Mouse (Mus musculus) embryonic fibroblast, embryonic 13.5 days (primary cell): ENCODE measurements at regions not wholly inside any gene's neighbourhood (a gene's known extent, or its start where the extent isn't known, plus 50 kb on each side); places are given as distances from the start of the nearest gene placed in this dataset.

Experiments used
- CTCF ChIP-seq: IDR thresholded peaks from 2 replicates; pipeline ENCODE4 v1.5.1; 2011; ENCODE audit warnings: mild to moderate bottlenecking, control low read depth, low read length, moderate library complexity, borderline replicate concordance; ENCODE audit not compliant: insufficient read depth
- POLR2A ChIP-seq: IDR thresholded peaks from 2 replicates; pipeline ENCODE4 v1.6.1; 2011; ENCODE audit warnings: low read depth, mild to moderate bottlenecking, control low read depth, low read length, moderate library complexity

DNA sequence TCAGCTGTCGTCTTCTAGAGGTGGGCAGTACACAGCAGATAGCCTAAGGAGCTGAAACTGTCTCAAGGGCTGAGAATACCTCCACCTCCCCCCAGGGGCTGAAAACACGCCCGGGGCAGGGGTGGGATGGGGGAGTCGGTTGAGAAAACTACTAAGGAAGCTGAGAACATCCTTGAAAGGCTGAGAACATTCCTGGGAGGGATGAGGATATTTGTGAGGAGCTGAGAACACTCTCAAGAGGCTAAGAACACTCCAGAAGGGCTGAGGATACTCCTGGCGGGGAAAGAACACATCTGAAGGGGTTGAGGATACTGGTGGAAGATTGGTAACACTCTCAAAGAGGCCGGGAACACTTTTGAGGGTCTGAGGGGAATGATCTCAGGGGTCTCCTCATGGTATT is 81.3 kb upstream of the Gm9887 start:
- TF ChIP-seq CTCF (no peak), POLR2A (no peak)
